Mouse (Mus musculus) splenic B cell, adult 2 months (primary cell): ENCODE results near the gene Prl3d2.
"Not testable (repeated sequence)": the region's sequence is repeated elsewhere in the genome, so short reads cannot be mapped to it uniquely, and the experiment has no call there.

Experiments used
- DNase-seq: peaks from one replicate; pipeline ENCODE4 v3.0.0-alpha.2; 2011; ENCODE audit warnings: low read depth, low spot score
- H3K27me3 ChIP-seq: 2 replicates; pipeline ENCODE4 v1.6.1; 2012; ENCODE audit warnings: mild to moderate bottlenecking, low read length, moderate library complexity, mixed read lengths; ENCODE audit not compliant: control insufficient read depth, poor library complexity, insufficient read depth, severe bottlenecking
- H3K36me3 ChIP-seq: 2 replicates; pipeline ENCODE4 v1.6.1; 2012; ENCODE audit warnings: mild to moderate bottlenecking, low read length, moderate library complexity, mixed read lengths; ENCODE audit not compliant: control insufficient read depth, poor library complexity, insufficient read depth, severe bottlenecking

The Prl3d2 gene

GRCm38 (mm10) chr13:27121398-27121797, at the start of gene Prl3d2:
TSS of gene Prl3d2 (plus strand) at chr13:27121698.
- DNase-seq, H3K36me3 ChIP-seq, H3K27me3 ChIP-seq: not testable (repeated sequence)

DNA sequence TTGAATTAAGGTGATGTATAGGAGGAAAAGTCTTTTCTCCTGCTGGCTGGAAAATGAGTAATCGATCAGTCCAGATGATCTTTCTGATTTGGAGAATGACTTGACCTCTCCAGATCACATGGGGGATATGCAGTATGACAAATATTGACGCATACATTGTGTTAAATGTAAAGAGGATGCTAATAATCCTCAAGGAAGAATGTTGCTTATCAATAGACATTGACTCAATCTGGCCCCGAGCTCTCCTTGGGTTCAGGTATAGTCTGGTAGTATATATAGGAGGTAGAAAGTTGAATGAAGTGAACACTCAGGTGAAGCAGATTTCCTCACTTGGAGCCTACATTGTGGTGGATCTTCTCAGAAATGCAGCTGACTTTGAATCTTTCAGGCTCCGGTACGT, 27.6 kb upstream of the Prl3d2 start, which contains the start of gene Prl3d1:
TSS of gene Prl3d1 (plus strand) at position 301 of the 400 bp plus-strand sequence.
- not testable (repeated sequence) for H3K27me3 ChIP-seq, DNase-seq, H3K36me3 ChIP-seq

DNA sequence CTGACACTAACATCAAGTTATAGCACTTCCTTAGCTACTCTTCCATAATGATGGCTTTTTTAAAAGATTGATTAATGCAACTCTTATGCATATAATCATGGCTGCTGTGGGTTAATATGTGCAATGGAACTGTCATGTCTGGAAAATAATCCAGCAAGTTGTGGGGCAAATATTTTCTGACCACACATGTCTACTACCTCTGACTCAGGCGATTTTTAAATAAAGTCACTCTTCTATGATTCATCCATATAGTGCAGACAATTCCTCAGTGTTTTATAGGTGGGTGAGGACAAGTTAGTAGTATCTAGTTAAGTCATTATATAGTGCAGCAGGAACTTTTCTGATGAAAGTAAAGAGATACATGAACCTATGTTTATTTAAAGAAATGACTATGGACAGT, 26.8 kb downstream of the Prl3d2 start:
- no peaks in the 10 kb centered on the region for H3K36me3 ChIP-seq
- no peak for DNase-seq
- no peaks in the 10 kb centered on the region for H3K27me3 ChIP-seq

DNA sequence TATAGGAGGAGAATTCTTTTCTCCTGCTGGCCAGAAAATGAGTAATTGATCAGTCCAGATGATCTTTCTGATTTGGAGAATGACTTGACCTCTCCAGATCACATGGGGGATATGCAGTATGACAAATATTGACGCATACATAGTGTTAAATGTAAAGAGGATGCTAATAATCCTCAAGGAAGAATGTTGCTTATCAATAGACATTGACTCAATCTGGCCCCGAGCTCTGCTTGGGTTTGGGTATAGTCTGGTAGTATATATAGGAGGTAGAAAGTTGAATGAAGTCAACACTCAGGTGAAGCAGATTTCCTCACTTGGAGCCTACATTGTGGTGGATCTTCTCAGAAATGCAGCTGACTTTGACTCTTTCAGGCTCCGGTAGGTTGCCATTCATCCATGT, 35.0 kb downstream of the Prl3d2 start, which contains the start of gene Prl3d3:
TSS of gene Prl3d3 (plus strand) at position 301 of the 400 bp plus-strand sequence.
- not testable (repeated sequence) for DNase-seq, H3K36me3 ChIP-seq, H3K27me3 ChIP-seq
